Mouse (Mus musculus): Measurements from ENCODE around the gene Ccl19. TPM values are rescaled to one million over a fixed set of nuclear protein-coding genes. Genes with fewer than 3 reads are reported as not detected.

Gene Ccl19
- not detected for polyA plus RNA-seq (2015; fragmentation: Illumina TruSeq; extraction: RNeasy Lipid Tissue Mini Kit (QIAGEN cat#74804); ENCODE audit: low read depth, low replicate concordance)

DNA sequence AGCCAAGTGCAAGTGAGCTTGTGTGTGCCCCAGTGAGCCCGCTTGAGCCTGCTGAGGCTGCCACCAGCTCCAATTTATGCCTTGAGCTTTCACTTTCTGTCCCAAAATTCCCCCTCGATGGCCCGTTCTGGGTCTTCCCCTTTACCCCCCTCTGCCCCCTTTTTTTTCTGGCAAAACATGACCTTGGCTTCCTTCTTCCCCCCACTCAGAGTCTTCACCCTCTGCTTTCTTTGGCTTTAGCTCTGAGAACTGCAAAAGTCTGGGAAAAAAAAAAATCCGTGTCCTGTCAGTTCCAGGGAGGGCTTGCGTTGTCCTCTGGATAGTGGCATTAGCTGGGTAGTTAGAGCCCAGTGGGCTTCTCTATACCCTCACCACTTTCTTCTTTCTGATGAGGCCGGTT is at the start of gene Ccl19:
Gene Ccl19, minus strand, starts transcription at position 101 of the 400 bp plus-strand sequence.

DNA sequence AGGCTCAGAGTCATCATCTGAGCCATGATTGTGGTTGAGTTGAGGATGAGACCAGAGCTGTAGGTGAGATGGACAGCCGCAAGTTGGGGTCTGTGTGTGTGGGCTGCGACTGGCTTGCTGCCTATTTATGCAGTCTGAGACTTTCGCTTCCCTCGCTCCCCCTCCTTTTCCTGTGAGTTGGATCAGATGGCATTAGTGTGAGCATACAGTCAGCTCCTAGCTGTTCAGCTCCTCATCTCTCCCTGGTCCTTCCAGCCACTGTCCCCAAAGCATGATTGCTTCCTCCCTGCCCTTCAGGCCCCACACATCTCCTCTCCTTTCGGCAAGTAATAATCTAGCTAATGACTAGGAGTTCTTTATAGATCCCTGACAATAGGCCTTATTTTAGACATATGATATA is 17.5 kb upstream of the Ccl19 start, which contains the start of gene Ccl21a:
Gene Ccl21a, minus strand, starts transcription at position 101 of the 400 bp plus-strand sequence.

DNA sequence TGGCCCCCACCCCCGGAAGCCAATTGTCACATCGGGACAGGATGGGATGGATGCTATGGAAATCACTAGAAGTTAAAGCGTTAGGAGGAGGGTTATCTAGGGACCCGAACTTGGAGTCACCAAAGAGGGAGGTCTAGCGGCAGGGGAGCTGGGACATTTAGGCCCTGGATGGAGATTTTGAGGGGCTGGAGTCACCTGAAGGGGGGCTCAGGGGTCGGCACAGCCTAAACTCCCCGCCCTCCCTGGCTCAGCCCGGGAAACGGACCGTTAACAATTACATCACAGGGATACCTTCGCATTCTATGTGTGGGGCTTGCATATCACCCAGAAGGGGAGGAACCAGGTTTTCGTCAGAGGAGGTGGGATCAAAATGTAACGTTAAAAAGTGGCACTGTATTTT is 21.1 kb downstream of the Ccl19 start, which contains the start of gene 4930578G10Rik:
Gene 4930578G10Rik, plus strand, starts transcription at position 301 of the 400 bp plus-strand sequence.

Other genes starting within 250 kb of the Ccl19 start
- not detected for gene Fam205a2, start 228.4 kb downstream of the Ccl19 start, polyA plus RNA-seq (2015; fragmentation: Illumina TruSeq; extraction: RNeasy Lipid Tissue Mini Kit (QIAGEN cat#74804); ENCODE audit: low read depth, low replicate concordance)
- gene Gm10591, start 144.4 kb downstream of the Ccl19 start, polyA plus RNA-seq (2015; fragmentation: Illumina TruSeq; extraction: RNeasy Lipid Tissue Mini Kit (QIAGEN cat#74804); ENCODE audit: low read depth, low replicate concordance) = not detected
- 1.4 TPM for gene Gm2564, start 126.9 kb downstream of the Ccl19 start, polyA plus RNA-seq (2015; fragmentation: Illumina TruSeq; extraction: RNeasy Lipid Tissue Mini Kit (QIAGEN cat#74804); ENCODE audit: low read depth, low replicate concordance)
- 8.3 TPM for gene Ccl27b, start 101.3 kb downstream of the Ccl19 start, polyA plus RNA-seq (2015; fragmentation: Illumina TruSeq; extraction: RNeasy Lipid Tissue Mini Kit (QIAGEN cat#74804); ENCODE audit: low read depth, low replicate concordance)
- gene Il11ra2, start 94.7 kb downstream of the Ccl19 start, polyA plus RNA-seq (2015; fragmentation: Illumina TruSeq; extraction: RNeasy Lipid Tissue Mini Kit (QIAGEN cat#74804); ENCODE audit: low read depth, low replicate concordance) = 0.43 TPM
- 1.2 TPM for gene 4930578G10Rik, start 21.0 kb downstream of the Ccl19 start, polyA plus RNA-seq (2015; fragmentation: Illumina TruSeq; extraction: RNeasy Lipid Tissue Mini Kit (QIAGEN cat#74804); ENCODE audit: low read depth, low replicate concordance)
- gene Ccl21a, start 17.4 kb upstream of the Ccl19 start, polyA plus RNA-seq (2015; fragmentation: Illumina TruSeq; extraction: RNeasy Lipid Tissue Mini Kit (QIAGEN cat#74804); ENCODE audit: low read depth, low replicate concordance) = not detected
- gene Fam205a1, start 97.3 kb upstream of the Ccl19 start, polyA plus RNA-seq (2015; fragmentation: Illumina TruSeq; extraction: RNeasy Lipid Tissue Mini Kit (QIAGEN cat#74804); ENCODE audit: low read depth, low replicate concordance) = 0.18 TPM
- gene Gm12394, start 100.2 kb upstream of the Ccl19 start, polyA plus RNA-seq (2015; fragmentation: Illumina TruSeq; extraction: RNeasy Lipid Tissue Mini Kit (QIAGEN cat#74804); ENCODE audit: low read depth, low replicate concordance) = 0.76 TPM
- not detected for gene Fam205c, start 117.7 kb upstream of the Ccl19 start, polyA plus RNA-seq (2015; fragmentation: Illumina TruSeq; extraction: RNeasy Lipid Tissue Mini Kit (QIAGEN cat#74804); ENCODE audit: low read depth, low replicate concordance)
- gene Phf24, start 160.1 kb upstream of the Ccl19 start, polyA plus RNA-seq (2015; fragmentation: Illumina TruSeq; extraction: RNeasy Lipid Tissue Mini Kit (QIAGEN cat#74804); ENCODE audit: low read depth, low replicate concordance) = 194 TPM
- 155 TPM for gene Dnajb5, start 193.2 kb upstream of the Ccl19 start, polyA plus RNA-seq (2015; fragmentation: Illumina TruSeq; extraction: RNeasy Lipid Tissue Mini Kit (QIAGEN cat#74804); ENCODE audit: low read depth, low replicate concordance)
- gene 1700022I11Rik, start 213.0 kb upstream of the Ccl19 start, polyA plus RNA-seq (2015; fragmentation: Illumina TruSeq; extraction: RNeasy Lipid Tissue Mini Kit (QIAGEN cat#74804); ENCODE audit: low read depth, low replicate concordance) = not detected
- 202 TPM for gene Vcp, start 243.9 kb upstream of the Ccl19 start, polyA plus RNA-seq (2015; fragmentation: Illumina TruSeq; extraction: RNeasy Lipid Tissue Mini Kit (QIAGEN cat#74804); ENCODE audit: low read depth, low replicate concordance)